Mouse (Mus musculus) liver, embryonic 15.5 days (tissue): Measurements from ENCODE around the gene Slc2a4. TPM values are rescaled to one million over a fixed set of nuclear protein-coding genes. Genes with fewer than 3 reads are reported as not detected.

Experiments
- ATAC-seq: fragments of 200-750 bp; cut with Nextera tagmentation; 2 replicates; pipeline ENCODE4 v1.8.0; 2017; ENCODE audit warnings: moderate number of reproducible peaks, mild to moderate bottlenecking, moderate library complexity; ENCODE audit not compliant: insufficient read depth
- H3K27ac ChIP-seq: fragments of 300-500 bp; sonication (generic); replicated peaks from 2 replicates; pipeline ENCODE4 v1.5.1; 2015; ENCODE audit warnings: mild to moderate bottlenecking, inconsistent platforms
- H3K27me3 ChIP-seq: fragments of 300-500 bp; sonication (generic); 2 replicates; pipeline ENCODE4 v1.6.1; 2015; ENCODE audit warnings: mild to moderate bottlenecking, inconsistent platforms
- H3K36me3 ChIP-seq: fragments of 300-500 bp; sonication (generic); replicated peaks from 2 replicates; pipeline ENCODE4 v1.6.1; 2015; ENCODE audit warnings: moderate library complexity, mild to moderate bottlenecking, inconsistent platforms
- H3K4me1 ChIP-seq: fragments of 300-500 bp; sonication (generic); replicated peaks from 2 replicates; pipeline ENCODE4 v1.6.1; 2015; ENCODE audit warnings: inconsistent platforms
- H3K4me2 ChIP-seq: fragments of 300-500 bp; sonication (generic); 2 replicates; pipeline ENCODE4 v1.6.1; 2015; ENCODE audit warnings: moderate library complexity, mild to moderate bottlenecking, inconsistent platforms
- H3K4me3 ChIP-seq: fragments of 300-500 bp; sonication (generic); replicated peaks from 2 replicates; pipeline ENCODE4 v1.5.1; 2015; ENCODE audit warnings: mild to moderate bottlenecking, inconsistent platforms
- H3K9ac ChIP-seq: fragments of 300-500 bp; sonication (generic); 2 replicates; pipeline ENCODE4 v1.6.1; 2015; ENCODE audit warnings: moderate library complexity, mild to moderate bottlenecking, inconsistent platforms
- H3K9me3 ChIP-seq: fragments of 300-500 bp; sonication (generic); replicated peaks from 2 replicates; pipeline ENCODE4 v1.6.1; 2016; ENCODE audit warnings: inconsistent platforms
- WGBS: fragments of 180-500 bp; shearing (Covaris S2); methylation state at CpG from one replicate; pipeline ENCODE4 v1.1.7; 2015; ENCODE audit warnings: mixed read lengths; ENCODE audit not compliant: insufficient replicate concordance; 5-methylcytosine and 5-hydroxymethylcytosine counted together
- polyA plus RNA-seq: library from polyadenylated mRNA; unstranded; fragments of >200 nt; fragmentation: Nextera tagmentation; extraction: Ambion mirVana; gene quantifications from 2 replicates; pipeline ENCODE4 v1.2.1, GENCODE M21; 2015

The Slc2a4 gene
- polyA plus RNA-seq, 1 experiment from 2014 or later: 19.9 TPM

DNA sequence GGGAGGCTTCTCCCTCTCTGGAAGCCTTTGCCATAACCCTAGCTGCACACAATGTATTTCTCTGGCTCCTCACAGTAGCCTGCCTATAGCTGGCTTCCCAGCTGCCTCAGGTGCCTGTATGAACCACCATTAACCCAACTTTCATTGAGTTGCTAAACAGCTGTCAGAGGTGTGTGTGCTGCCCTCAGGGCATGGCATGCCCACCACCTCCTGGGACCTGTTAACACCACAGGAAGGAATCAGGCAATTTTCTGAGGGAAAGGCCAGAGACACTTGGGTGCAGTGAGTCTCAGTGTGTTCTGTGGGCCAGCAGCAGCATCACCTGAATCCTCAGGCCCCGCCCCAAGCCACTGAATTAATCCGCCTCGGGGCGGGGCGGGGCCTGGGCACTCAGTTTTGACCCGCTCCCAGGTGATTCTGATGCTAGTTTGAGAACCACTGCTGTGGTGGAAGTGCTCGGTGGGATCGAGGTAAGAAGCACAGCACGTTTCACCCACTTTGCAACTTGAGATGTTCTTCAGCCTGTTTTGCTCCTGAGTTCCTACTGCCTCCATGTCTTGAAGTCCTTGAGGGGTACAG, 9.5 kb downstream of the Slc2a4 start:
- Histone ChIP-seq H3K4me3 (no peak overlapping the region), H3K4me1 (peaks cover 48% of the 10 kb centered on the region), H3K9me3 (no peaks in the 10 kb centered on the region), H3K36me3 (peaks cover 16% of the 10 kb centered on the region), H3K27ac (no peak overlapping the region), H3K4me2 (no peak overlapping the region), H3K9ac (no peak overlapping the region), H3K27me3 (peaks cover 93% of the 10 kb centered on the region)
- WGBS: 37% methylated on average over 9 of the region's 9 CpGs
- ATAC-seq: no peak

DNA sequence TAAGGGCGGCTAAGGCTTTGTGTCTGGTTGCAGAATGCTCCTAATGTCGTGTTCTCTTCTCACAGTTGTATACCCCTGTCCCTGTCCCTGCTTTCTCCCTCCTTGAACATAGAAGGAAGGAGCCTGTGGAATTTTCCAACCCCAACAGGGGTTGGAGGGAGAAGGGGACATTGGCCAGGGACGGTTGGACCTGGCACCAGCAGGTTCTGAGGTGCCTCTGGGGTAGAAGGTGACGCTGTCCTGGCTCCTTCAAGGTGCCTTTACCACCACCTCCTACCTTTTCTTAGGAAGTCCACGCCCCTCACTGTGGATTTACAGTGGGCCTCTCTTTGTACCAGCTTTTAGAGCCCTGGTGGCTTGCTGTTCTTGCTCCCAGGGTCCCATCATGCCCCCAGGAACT, 10.2 kb downstream of the Slc2a4 start:
- Histone ChIP-seq H3K27ac (no peak overlapping the region), H3K27me3 (peaks cover 87% of the 10 kb centered on the region), H3K9ac (no peak overlapping the region), H3K4me2 (no peak overlapping the region), H3K9me3 (no peaks in the 10 kb centered on the region), H3K4me1 (peaks cover 45% of the 10 kb centered on the region), H3K36me3 (peaks cover 10% of the 10 kb centered on the region), H3K4me3 (no peak overlapping the region)
- no peak for ATAC-seq
- 58% methylated on average over 5 of the region's 5 CpGs for WGBS

DNA sequence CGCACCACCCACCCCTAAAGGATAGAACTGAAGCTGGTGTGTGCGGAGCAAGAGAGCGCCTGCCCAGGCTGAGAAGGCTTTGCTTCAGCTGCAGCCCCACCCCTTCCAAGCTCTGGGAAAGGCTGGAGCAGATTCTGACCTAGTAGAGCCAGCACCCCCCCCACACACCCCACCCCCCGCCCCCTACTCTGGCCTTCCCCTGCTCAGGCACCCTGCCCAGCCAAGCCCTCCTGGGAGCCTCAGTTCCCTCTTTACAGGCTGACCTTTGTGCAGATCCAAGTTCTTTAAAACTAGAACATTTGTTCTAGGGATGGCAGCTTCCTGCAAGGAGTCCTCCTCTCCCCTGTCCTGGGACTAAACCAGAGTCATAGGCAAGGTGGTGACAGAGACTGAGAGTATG, 10.6 kb downstream of the Slc2a4 start:
- Histone ChIP-seq H3K9ac (no peak overlapping the region), H3K9me3 (no peaks in the 10 kb centered on the region), H3K4me2 (no peak overlapping the region), H3K4me1 (peaks cover 44% of the 10 kb centered on the region), H3K36me3 (peaks cover 5% of the 10 kb centered on the region), H3K4me3 (no peak overlapping the region), H3K27me3 (peaks cover 82% of the 10 kb centered on the region), H3K27ac (no peak overlapping the region)
- ATAC-seq: no peak
- WGBS: 44% methylated on average over 4 of the region's 4 CpGs

DNA sequence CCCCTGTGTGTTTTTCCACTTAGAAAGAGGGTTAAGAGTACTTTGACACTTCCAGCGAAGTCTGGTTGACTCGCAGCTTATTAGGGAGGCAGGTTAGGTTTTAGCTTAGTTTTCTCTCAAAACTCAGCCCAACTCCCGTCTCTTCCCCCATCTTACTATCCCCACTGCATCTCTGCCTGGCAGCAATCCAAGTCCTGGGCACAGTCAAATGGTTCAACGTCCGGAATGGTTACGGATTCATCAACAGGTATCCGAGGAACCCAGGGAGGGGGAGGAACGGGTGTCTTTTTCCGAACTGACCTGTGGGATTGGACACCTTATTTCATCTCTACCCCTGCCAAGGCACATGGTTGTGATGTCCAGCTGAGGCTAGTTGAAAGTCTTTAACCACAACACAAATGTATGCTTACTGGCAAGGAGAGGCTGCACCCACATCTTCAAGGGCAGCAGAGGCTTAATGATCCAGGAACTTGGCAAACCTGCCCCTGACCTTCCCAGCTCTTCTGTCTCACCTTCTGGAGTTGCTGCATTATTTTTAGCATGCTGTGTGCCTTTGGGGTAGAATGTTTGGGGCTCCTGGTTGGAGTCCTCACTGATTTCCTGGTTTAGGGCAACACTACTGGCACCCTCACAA, 11.2 kb downstream of the Slc2a4 start:
- no peaks in the 10 kb centered on the region; the same call in 1 of the 2 replicates for H3K36me3 ChIP-seq
- peaks cover 77% of the 10 kb centered on the region for H3K27me3 ChIP-seq
- ATAC-seq: no peak
- H3K4me1 ChIP-seq: peaks cover 46% of the 10 kb centered on the region
- 46% methylated on average over 9 of the region's 9 CpGs for WGBS
- no peak overlapping the region; the same call in 1 of the 2 replicates for H3K9ac ChIP-seq
- peak overlapping the region; percentile 92 for H3K4me2 ChIP-seq
- H3K4me3 ChIP-seq: peak overlapping the region; percentile 57; the same call in 1 of the 2 replicates
- no peak overlapping the region for H3K27ac ChIP-seq
- no peaks in the 10 kb centered on the region for H3K9me3 ChIP-seq

DNA sequence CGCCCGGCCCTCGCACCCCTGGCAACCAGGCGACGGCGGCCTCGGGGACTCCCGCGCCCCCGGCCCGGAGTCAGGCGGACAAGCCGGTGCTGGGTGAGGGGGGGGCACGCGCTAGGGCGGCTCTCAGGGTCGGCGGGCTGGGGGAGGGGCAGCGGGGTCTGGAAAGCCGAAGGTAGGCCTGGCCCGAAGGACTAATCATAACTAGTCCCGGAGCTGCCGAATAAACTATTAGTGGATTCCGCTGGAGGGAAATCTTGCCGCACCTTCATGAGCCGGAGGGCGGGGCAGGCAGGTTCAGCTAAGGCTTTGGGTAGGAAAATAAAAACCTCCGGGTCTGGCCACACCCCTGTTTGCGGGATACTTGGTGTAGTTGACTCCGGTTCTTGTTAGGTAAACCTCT, 11.8 kb downstream of the Slc2a4 start:
- H3K27me3 ChIP-seq: peaks cover 72% of the 10 kb centered on the region

DNA sequence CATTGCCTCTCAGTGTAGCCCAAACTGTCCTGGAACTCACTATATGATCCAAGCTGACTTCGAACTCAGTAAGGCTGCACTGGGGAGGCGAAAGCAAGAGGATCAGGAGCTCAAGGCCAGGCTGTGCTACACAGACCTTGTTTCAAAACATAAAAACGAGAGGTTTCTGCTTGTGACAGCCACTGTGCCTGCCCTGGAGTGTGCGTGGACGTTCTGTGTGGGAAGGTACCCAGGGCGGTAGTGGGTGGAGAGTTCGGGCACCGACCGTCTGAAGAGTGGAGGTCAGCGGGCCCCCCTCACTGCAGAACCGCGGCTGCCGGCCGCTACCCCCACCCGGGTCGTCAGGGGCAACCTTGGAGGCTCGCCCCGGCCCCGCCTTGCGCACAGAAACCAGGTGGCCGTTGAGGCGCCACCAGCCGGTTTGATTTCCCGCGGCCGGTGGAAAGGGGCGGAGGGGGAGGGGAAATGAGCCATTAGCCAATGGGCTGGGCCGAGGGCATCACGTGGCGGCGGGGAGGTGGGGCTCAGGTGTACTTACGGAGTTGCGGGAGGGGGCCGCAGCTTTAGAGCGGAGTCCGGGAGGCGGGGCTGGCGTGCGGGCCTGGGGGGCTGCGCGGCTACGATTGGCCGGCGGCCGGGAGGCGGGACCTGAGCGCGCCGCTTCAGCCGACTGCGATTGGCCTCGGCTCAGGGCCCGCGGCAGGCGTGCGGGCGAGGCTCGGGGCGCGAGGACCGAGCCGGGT, 12.7 kb downstream of the Slc2a4 start, which contains the start of gene Ybx2:
Ybx2 (plus strand) TSS at position 660 of the 743 bp plus-strand sequence.
- H3K9ac ChIP-seq: peak within 1 kb of the TSS; percentile 37
- H3K4me1 ChIP-seq: peaks cover 46% of the 10 kb centered on the region
- peak within 1 kb of the TSS; percentile 92 for H3K4me2 ChIP-seq
- peak within 1 kb of the TSS; percentile 57 for H3K4me3 ChIP-seq
- ATAC-seq: peak; percentile 72
- peaks cover 65% of the 10 kb centered on the region for H3K27me3 ChIP-seq
- H3K9me3 ChIP-seq: no peaks in the 10 kb centered on the region
- H3K36me3 ChIP-seq: no peaks in the 10 kb centered on the region
- H3K27ac ChIP-seq: no peak within 1 kb of the TSS
- WGBS: 2% methylated on average over 62 of the region's 62 CpGs

More for the DNA sequence above, 11.8 kb downstream of the Slc2a4 start:
- WGBS: 3% methylated on average over 30 of the region's 30 CpGs
- H3K9ac ChIP-seq: peak overlapping the region; percentile 21; the same call in 1 of the 2 replicates
- no peaks in the 10 kb centered on the region for H3K36me3 ChIP-seq
- peak overlapping the region; percentile 92 for H3K4me2 ChIP-seq
- no peak overlapping the region for H3K27ac ChIP-seq
- peak overlapping the region; percentile 57 for H3K4me3 ChIP-seq
- ATAC-seq: 0 out of 2 replicates have a peak, but pooled peaks have one; percentile 2
- peaks cover 46% of the 10 kb centered on the region for H3K4me1 ChIP-seq
- H3K9me3 ChIP-seq: no peaks in the 10 kb centered on the region

DNA sequence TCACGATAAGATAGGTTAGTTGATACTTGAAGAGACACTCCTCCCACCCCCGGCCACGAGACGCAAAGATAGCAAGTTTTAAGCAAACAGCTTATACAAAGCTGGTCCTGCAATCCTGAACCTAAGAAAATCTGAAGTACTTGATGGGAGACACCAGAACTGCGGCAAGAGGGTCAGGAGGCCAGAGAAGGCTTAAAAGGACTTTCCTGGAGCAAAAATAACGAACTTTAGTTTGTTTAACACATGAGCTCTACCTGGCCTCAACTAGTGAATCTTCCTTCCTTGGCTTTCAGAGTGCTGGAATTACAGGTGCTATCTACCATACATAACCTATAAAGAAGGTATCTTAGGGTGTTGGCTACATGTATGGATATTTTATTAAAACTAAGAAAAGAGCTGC, 13.3 kb downstream of the Slc2a4 start:
- no peak overlapping the region for H3K9ac ChIP-seq
- H3K9me3 ChIP-seq: no peaks in the 10 kb centered on the region
- peaks cover 58% of the 10 kb centered on the region for H3K27me3 ChIP-seq
- no peak overlapping the region for H3K27ac ChIP-seq
- H3K4me3 ChIP-seq: peak overlapping the region; percentile 57
- ATAC-seq: no peak
- H3K4me1 ChIP-seq: peaks cover 46% of the 10 kb centered on the region
- no peaks in the 10 kb centered on the region for H3K36me3 ChIP-seq
- H3K4me2 ChIP-seq: peak overlapping the region; percentile 92
- 13% methylated on average over 6 of the region's 6 CpGs for WGBS

DNA sequence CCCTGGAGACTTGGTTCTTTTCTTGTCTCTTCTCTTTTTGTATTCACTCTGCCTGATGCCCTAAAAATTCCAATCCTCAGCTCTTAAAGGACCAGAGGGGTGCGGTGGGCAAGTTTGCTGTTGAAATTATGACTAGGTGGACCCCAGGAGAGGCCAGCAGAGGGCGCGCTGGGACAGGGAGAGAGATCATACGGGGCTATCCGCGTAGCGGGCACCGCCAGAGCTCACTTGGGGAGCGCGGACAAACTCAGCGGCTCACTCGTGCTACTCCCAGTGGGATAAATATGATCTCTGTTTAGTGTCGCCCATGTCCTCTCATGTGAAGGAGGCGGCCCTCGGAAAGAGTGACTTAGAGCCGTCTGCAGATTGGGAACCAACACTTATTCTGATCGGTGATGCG, 13.8 kb downstream of the Slc2a4 start:
- H3K9me3 ChIP-seq: no peaks in the 10 kb centered on the region
- H3K27ac ChIP-seq: no peak overlapping the region
- WGBS: 1% methylated on average over 18 of the region's 18 CpGs
- H3K4me2 ChIP-seq: peak overlapping the region; percentile 92
- peak overlapping the region; percentile 57 for H3K4me3 ChIP-seq
- no peaks in the 10 kb centered on the region for H3K36me3 ChIP-seq
- peaks cover 46% of the 10 kb centered on the region for H3K4me1 ChIP-seq
- peak; percentile 43 for ATAC-seq
- H3K9ac ChIP-seq: no peak overlapping the region
- H3K27me3 ChIP-seq: peaks cover 53% of the 10 kb centered on the region

DNA sequence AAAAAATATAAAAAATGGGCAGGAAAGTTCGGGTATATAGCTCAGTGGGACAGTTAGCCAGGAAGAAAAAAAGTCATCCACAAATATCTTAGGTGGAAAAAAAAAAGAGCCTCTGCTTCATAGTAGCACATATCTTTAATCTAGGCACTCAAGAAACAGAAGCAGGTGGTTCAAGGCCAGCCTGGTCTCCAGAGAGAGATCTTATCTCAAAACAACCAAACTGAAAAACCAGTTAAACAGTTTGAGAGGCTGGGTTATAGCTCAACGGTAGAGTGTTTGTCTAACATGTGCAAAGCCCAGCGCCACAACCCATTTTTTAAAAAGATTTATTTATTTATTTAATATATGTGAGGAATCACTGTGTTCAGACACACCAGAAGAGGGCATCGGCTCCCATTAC, 14.9 kb downstream of the Slc2a4 start:
- H3K36me3 ChIP-seq: no peaks in the 10 kb centered on the region
- H3K27ac ChIP-seq: no peak overlapping the region
- no peaks in the 10 kb centered on the region for H3K9me3 ChIP-seq
- no peak for ATAC-seq
- H3K4me2 ChIP-seq: no peak overlapping the region
- 42% methylated on average over 4 of the region's 4 CpGs for WGBS
- no peak overlapping the region for H3K4me3 ChIP-seq
- no peak overlapping the region for H3K9ac ChIP-seq
- peaks cover 42% of the 10 kb centered on the region for H3K27me3 ChIP-seq
- peaks cover 36% of the 10 kb centered on the region for H3K4me1 ChIP-seq

DNA sequence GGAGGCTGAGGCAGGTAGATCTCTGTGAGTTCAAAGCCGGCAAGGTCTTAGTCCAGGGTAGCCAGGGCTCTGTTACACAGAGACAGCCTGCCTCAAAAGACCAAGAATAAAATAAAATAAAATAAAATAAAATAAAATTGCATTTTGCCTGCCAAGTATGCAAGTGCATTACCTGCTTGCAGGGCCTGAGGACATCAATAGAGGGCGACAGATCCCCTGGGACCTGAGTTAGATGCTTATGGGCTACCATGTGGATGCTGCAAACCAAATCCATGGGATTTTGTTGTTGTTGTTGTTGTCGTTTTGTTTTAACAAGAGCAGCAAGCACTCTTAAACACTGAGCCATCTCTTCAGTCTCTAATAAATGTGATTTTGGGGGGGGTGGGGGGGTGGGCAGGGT, 15.7 kb downstream of the Slc2a4 start:
- Histone ChIP-seq H3K4me2 (no peak overlapping the region), H3K9ac (no peak overlapping the region), H3K4me3 (no peak overlapping the region), H3K36me3 (no peaks in the 10 kb centered on the region), H3K27me3 (peaks cover 34% of the 10 kb centered on the region), H3K4me1 (peaks cover 36% of the 10 kb centered on the region), H3K27ac (no peak overlapping the region), H3K9me3 (no peaks in the 10 kb centered on the region)
- whole genome bisulfite sequencing: 33% methylated on average over 3 of the region's 3 CpGs
- ATAC-seq: no peak

DNA sequence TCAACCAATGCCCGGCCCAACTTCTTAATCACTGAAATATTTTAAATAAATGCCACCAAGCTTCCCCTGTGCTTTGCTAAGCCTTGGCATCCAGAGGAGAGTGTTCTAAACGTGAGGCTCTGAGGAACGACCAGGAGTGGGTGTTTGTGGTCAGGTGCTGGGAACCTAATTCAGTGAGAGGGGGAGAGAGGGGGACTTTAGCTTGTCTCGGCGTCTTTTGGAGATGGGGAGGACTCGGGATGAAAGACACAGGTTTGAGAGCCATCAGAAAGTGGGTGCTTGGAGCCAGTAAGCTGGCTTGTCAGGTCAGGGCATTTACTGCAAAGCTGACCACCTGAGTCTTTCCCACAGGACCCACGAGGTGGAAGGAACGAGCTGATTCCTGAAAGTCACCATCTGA, 16.2 kb downstream of the Slc2a4 start:
- H3K9ac ChIP-seq: no peak overlapping the region
- H3K9me3 ChIP-seq: no peaks in the 10 kb centered on the region
- peaks cover 29% of the 10 kb centered on the region for H3K27me3 ChIP-seq
- WGBS: 43% methylated on average over 8 of the region's 8 CpGs
- H3K4me1 ChIP-seq: peaks cover 36% of the 10 kb centered on the region
- H3K36me3 ChIP-seq: no peaks in the 10 kb centered on the region
- no peak overlapping the region; the same call in 1 of the 2 replicates for H3K27ac ChIP-seq
- no peak overlapping the region for H3K4me2 ChIP-seq
- no peak for ATAC-seq
- no peak overlapping the region for H3K4me3 ChIP-seq
